ENCODE assay signal across 8 mouse cellular contexts in genomic region chr17:6601204-6601911, GRCm38 (mm10). TPM values are rescaled to one million over a fixed set of nuclear protein-coding genes. Genes with fewer than 3 reads are reported as not detected.
DNase-seq lines count a peak whose midpoint lies in the region; ATAC-seq and TF ChIP-seq lines count a peak whose summit lies in the region.
"Not testable (repeated sequence)": the region's sequence is repeated elsewhere in the genome, so short reads cannot be mapped to it uniquely, and the experiment has no call there.

Gene Dynlt1c, plus strand, starts transcription at chr17:6601671.

- not testable (repeated sequence) for H3K36me3 ChIP-seq in erythroblast, embryonic 14.5 days (ENCODE audit: control insufficient read depth); heart, embryonic 13.5 days; kidney, postnatal 0 days (ENCODE audit: insufficient read depth, low read length); liver, embryonic 13.5 days; stomach, embryonic 16.5 days (ENCODE audit: control insufficient read depth, insufficient read depth, low read length)

- peak; percentile 79 for DNase-seq in CD4-positive helper T cell, adult 2 months (ENCODE audit: low read depth, low spot score)
- DNase-seq in brain, embryonic 14.5 days (ENCODE audit: low read depth) = peak; percentile 94
- DNase-seq in kidney, postnatal 0 days (ENCODE audit: low spot score) = peak; percentile 86
- DNase-seq in liver, embryonic 13.5 days = peak; percentile 89
- peak; percentile 74 to 78 for DNase-seq in natural killer cell, adult 2 months (ENCODE audit: low spot score in 2 of 2)

- WGBS in heart, embryonic 13.5 days = 12% methylated on average over 29 of the region's 40 CpGs
- 10% methylated on average over 27 of the region's 40 CpGs for WGBS in kidney, postnatal 0 days
- WGBS in liver, embryonic 13.5 days (ENCODE audit: insufficient replicate concordance) = 12% methylated on average over 29 of the region's 40 CpGs
- 5% methylated on average over 22 of the region's 40 CpGs for WGBS in stomach, embryonic 16.5 days

- H3K27me3 ChIP-seq in erythroblast, embryonic 14.5 days (ENCODE audit: control insufficient read depth); heart, embryonic 13.5 days (replicated peaks); kidney, postnatal 0 days (ENCODE audit: insufficient read depth, low read length); liver, embryonic 13.5 days; stomach, embryonic 16.5 days (ENCODE audit: control insufficient read depth, insufficient read depth, low read length): not testable (repeated sequence)

- not testable (repeated sequence) for H3K4me1 ChIP-seq in erythroblast, embryonic 14.5 days (ENCODE audit: control insufficient read depth); heart, embryonic 13.5 days; kidney, postnatal 0 days (replicated peaks; ENCODE audit: insufficient read depth, low read length); liver, embryonic 13.5 days (replicated peaks); stomach, embryonic 16.5 days (ENCODE audit: control insufficient read depth, insufficient read depth, low read length)

- 0 out of 2 replicates have a peak within 1 kb of the TSS, but pooled peaks have one; percentile 42 for H3K27ac ChIP-seq in heart, embryonic 13.5 days (replicated peaks)
- not testable (repeated sequence) for H3K27ac ChIP-seq in kidney, postnatal 0 days; liver, embryonic 13.5 days
- H3K27ac ChIP-seq in stomach, embryonic 16.5 days (ENCODE audit: low read length) = peak within 1 kb of the TSS; percentile 82

- not testable (repeated sequence) for TF ChIP-seq POLR2A in brain, embryonic 14.5 days (IDR thresholded peaks at IDR 0.05; ENCODE audit: borderline replicate concordance, extremely low read depth, insufficient read depth, insufficient read length, poor library complexity, severe bottlenecking)

- peak; percentile 95 for ATAC-seq in heart, embryonic 13.5 days (ENCODE audit: extremely low read depth, insufficient number of reproducible peaks, low FRiP score, low TSS enrichment)
- peak; percentile 97 for ATAC-seq in kidney, postnatal 0 days (replicated peaks; ENCODE audit: low FRiP score, low read depth)
- peak; percentile 96 for ATAC-seq in liver, embryonic 13.5 days (ENCODE audit: low read depth)
- ATAC-seq in stomach, embryonic 16.5 days (ENCODE audit: insufficient read depth, low FRiP score) = peak; percentile 99

- peak within 1 kb of the TSS; percentile 51 for H3K4me3 ChIP-seq in erythroblast, embryonic 14.5 days (replicated peaks)
- peak within 1 kb of the TSS; percentile 49 for H3K4me3 ChIP-seq in heart, embryonic 13.5 days
- not testable (repeated sequence) for H3K4me3 ChIP-seq in kidney, postnatal 0 days (replicated peaks; ENCODE audit: low read depth, low read length)
- peak within 1 kb of the TSS; percentile 48 for H3K4me3 ChIP-seq in liver, embryonic 13.5 days (replicated peaks)
- peak within 1 kb of the TSS; percentile 38 for H3K4me3 ChIP-seq in stomach, embryonic 16.5 days (replicated peaks; ENCODE audit: low read length)

- H3K9ac ChIP-seq in heart, embryonic 13.5 days = peak within 1 kb of the TSS; percentile 56; the same call in 1 of the 2 replicates
- not testable (repeated sequence) for H3K9ac ChIP-seq in kidney, postnatal 0 days (ENCODE audit: low read depth, low read length); liver, embryonic 13.5 days; stomach, embryonic 16.5 days (ENCODE audit: low read length)

- peak within 1 kb of the TSS; percentile 62 for H3K4me2 ChIP-seq in heart, embryonic 13.5 days
- H3K4me2 ChIP-seq in kidney, postnatal 0 days (ENCODE audit: low read length) = peak within 1 kb of the TSS; percentile 45
- peak within 1 kb of the TSS; percentile 51 for H3K4me2 ChIP-seq in liver, embryonic 13.5 days
- H3K4me2 ChIP-seq in stomach, embryonic 16.5 days (ENCODE audit: low read depth, low read length) = peak within 1 kb of the TSS; percentile 43

- not testable (repeated sequence) for H3K9me3 ChIP-seq in erythroblast, embryonic 14.5 days (ENCODE audit: control insufficient read depth, low read length); heart, embryonic 13.5 days; kidney, postnatal 0 days (replicated peaks; ENCODE audit: low read length); liver, embryonic 13.5 days (replicated peaks); stomach, embryonic 16.5 days (replicated peaks; ENCODE audit: control insufficient read depth, low read length)

- TF ChIP-seq CTCF in brain, embryonic 14.5 days (IDR thresholded peaks at IDR 0.05; ENCODE audit: borderline replicate concordance, extremely low read depth, insufficient read depth, insufficient read length); kidney, postnatal 0 days (IDR thresholded peaks at IDR 0.05; ENCODE audit: low read depth): not testable (repeated sequence)

RNA-seq across cellular contexts. Expression of gene Dynlt1c, which starts in this region (rescaled TPM):
- 66.4 and 85.7 TPM in 2 replicates for polyA plus RNA-seq in brain, embryonic 14.5 days (2012; rRNA removed)
- polyA plus RNA-seq in erythroblast, embryonic 14.5 days (2012) = 0.16 and 0.19 TPM in 2 replicates
- 24.4 and 26.6 TPM in 2 replicates for polyA plus RNA-seq in heart, embryonic 13.5 days (2015; fragmentation: Nextera tagmentation; extraction: Ambion mirVana)
- 20.8 and 21.9 TPM in 2 replicates for polyA plus RNA-seq in kidney, postnatal 0 days (2015; fragmentation: Nextera tagmentation; extraction: Ambion mirVana)
- 5.0 and 6.4 TPM in 2 replicates for polyA plus RNA-seq in liver, embryonic 13.5 days (2015; fragmentation: Nextera tagmentation; extraction: Ambion mirVana)
- polyA plus RNA-seq in stomach, embryonic 16.5 days (2015; fragmentation: Nextera tagmentation; extraction: Ambion mirVana) = 34.9 and 35.7 TPM in 2 replicates
